Comparison of ENCODE assay signal across 8 mouse cellular contexts in the genomic region with DNA sequence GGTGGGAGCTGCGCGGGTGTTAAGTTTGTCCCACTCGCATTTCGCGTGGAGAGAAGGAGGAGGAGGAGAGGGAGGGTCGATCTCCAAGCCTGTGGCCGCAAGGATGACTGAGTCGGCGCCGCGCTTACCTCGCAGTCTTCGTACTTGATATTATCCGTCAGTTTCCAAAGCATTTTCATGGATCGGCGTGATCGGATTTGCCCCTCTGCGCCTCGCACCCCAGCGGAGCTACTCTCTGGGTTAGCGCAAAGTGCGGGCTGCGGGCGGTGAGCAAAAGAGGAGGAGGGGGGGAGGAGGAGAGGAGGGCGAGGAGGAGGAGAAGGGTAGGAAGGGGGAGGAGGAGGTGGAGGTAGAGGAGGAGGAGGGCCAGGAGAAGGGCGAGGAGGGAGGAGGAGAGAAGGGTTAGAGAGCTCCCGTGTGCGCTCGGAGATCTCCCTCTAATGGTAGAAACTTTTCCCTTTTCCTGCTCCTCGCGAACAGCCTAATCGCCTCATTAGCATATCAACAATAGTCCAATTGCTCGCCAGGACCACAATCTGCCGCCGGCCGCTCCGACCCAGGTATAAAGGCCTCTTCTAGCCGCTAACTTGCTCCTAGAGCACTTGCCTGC. TPM values are rescaled to one million over a fixed set of nuclear protein-coding genes. Genes with fewer than 3 reads are reported as not detected.
A peak's percentile ranks its signal among the peaks of the same experiment; 100 is the strongest.
DNase-seq lines count a peak whose midpoint lies in the region; ATAC-seq and TF ChIP-seq lines count a peak whose summit lies in the region.

No protein-coding gene starts in this region.

- intact Hi-C loops in gastrocnemius, postnatal 14 days (cut with DNase I; ENCODE audit: low total_unique reads) = no loop called here

- ATAC-seq in forebrain, embryonic 13.5 days = peak; percentile 50; the same call in 1 of the 2 replicates
- no peak for ATAC-seq in liver, embryonic 12.5 days
- no peak; the same call in 1 of the 2 replicates for ATAC-seq in stomach, postnatal 0 days (ENCODE audit: low FRiP score, low TSS enrichment)

- peaks cover 76% of the 10 kb centered on the region for H3K27me3 ChIP-seq in ES-Bruce4 (ENCODE audit: control insufficient read depth, insufficient read depth, low read length, poor library complexity, severe bottlenecking)
- peaks cover 97% of the 10 kb centered on the region for H3K27me3 ChIP-seq in forebrain, embryonic 13.5 days
- peaks cover 100% of the 10 kb centered on the region for H3K27me3 ChIP-seq in liver, embryonic 12.5 days (replicated peaks)
- H3K27me3 ChIP-seq in stomach, postnatal 0 days (ENCODE audit: control insufficient read depth, insufficient read depth, low read length) = peaks cover 25% of the 10 kb centered on the region; the same call in 1 of the 2 replicates

- no peak overlapping the region for H3K9ac ChIP-seq in ES-Bruce4 (ENCODE audit: low read depth, poor library complexity, severe bottlenecking)
- no peak overlapping the region for H3K9ac ChIP-seq in forebrain, embryonic 13.5 days
- H3K9ac ChIP-seq in liver, embryonic 12.5 days = no peak overlapping the region
- no peak overlapping the region; the same call in 1 of the 2 replicates for H3K9ac ChIP-seq in stomach, postnatal 0 days (ENCODE audit: low read length)

- peak overlapping the region; percentile 49 for H3K4me2 ChIP-seq in forebrain, embryonic 13.5 days
- H3K4me2 ChIP-seq in liver, embryonic 12.5 days = peak overlapping the region; percentile 40
- peak overlapping the region; percentile 70 for H3K4me2 ChIP-seq in stomach, postnatal 0 days (replicated peaks; ENCODE audit: low read depth)

- no peaks in the 10 kb centered on the region for H3K9me3 ChIP-seq in ES-Bruce4 (replicated peaks; ENCODE audit: control insufficient read depth, insufficient read depth, low read length, poor library complexity, severe bottlenecking)
- H3K9me3 ChIP-seq in forebrain, embryonic 13.5 days (replicated peaks) = no peaks in the 10 kb centered on the region
- H3K9me3 ChIP-seq in liver, embryonic 12.5 days (replicated peaks) = no peaks in the 10 kb centered on the region
- no peaks in the 10 kb centered on the region for H3K9me3 ChIP-seq in stomach, postnatal 0 days (ENCODE audit: control insufficient read depth, low read length)

- H3K27ac ChIP-seq in ES-Bruce4 (ENCODE audit: insufficient read depth, low read length) = no peak overlapping the region
- no peak overlapping the region for H3K27ac ChIP-seq in forebrain, embryonic 13.5 days
- H3K27ac ChIP-seq in liver, embryonic 12.5 days = no peak overlapping the region
- peak overlapping the region; percentile 81 for H3K27ac ChIP-seq in stomach, postnatal 0 days (replicated peaks)

- peak; percentile 22 to 31 for DNase-seq in cerebellum, adult 18-20 months
- DNase-seq in cerebellum, postnatal 4 days (ENCODE audit: low spot score in 2 of 2) = no peak
- no peak for DNase-seq in stomach, postnatal 0 days (ENCODE audit: low spot score)
- DNase-seq in right cerebral cortex, postnatal 4 days = no peak
- DNase-seq in gastrocnemius, postnatal 14 days = no peak

- TF ChIP-seq CTCF in ES-Bruce4 (IDR thresholded peaks at IDR 0.05; ENCODE audit: low read depth, low read length) = peak; percentile 62
- peak; percentile 69 for TF ChIP-seq CTCF in stomach, postnatal 0 days (IDR thresholded peaks at IDR 0.05; ENCODE audit: low read depth)

- H3K4me1 ChIP-seq in ES-Bruce4 (ENCODE audit: control insufficient read depth, insufficient read depth, low read length) = peaks cover 2% of the 10 kb centered on the region
- H3K4me1 ChIP-seq in forebrain, embryonic 13.5 days = peaks cover 30% of the 10 kb centered on the region
- peaks cover 14% of the 10 kb centered on the region for H3K4me1 ChIP-seq in liver, embryonic 12.5 days
- no peaks in the 10 kb centered on the region for H3K4me1 ChIP-seq in stomach, postnatal 0 days (replicated peaks; ENCODE audit: control insufficient read depth, insufficient read depth)

- H3K36me3 ChIP-seq in ES-Bruce4 (ENCODE audit: control insufficient read depth, insufficient read depth, low read length, poor library complexity, severe bottlenecking) = no peaks in the 10 kb centered on the region
- no peaks in the 10 kb centered on the region for H3K36me3 ChIP-seq in forebrain, embryonic 13.5 days (ENCODE audit: poor library complexity, severe bottlenecking)
- no peaks in the 10 kb centered on the region for H3K36me3 ChIP-seq in liver, embryonic 12.5 days
- H3K36me3 ChIP-seq in stomach, postnatal 0 days (ENCODE audit: control insufficient read depth, insufficient read depth, low read length) = no peaks in the 10 kb centered on the region

- TF ChIP-seq POLR2A in ES-Bruce4 (IDR thresholded peaks at IDR 0.05; ENCODE audit: insufficient read depth, low read length) = no peak

- peak overlapping the region; percentile 44 for H3K4me3 ChIP-seq in ES-Bruce4 (ENCODE audit: low read depth, low read length)
- H3K4me3 ChIP-seq in forebrain, embryonic 13.5 days = peak overlapping the region; percentile 24
- H3K4me3 ChIP-seq in liver, embryonic 12.5 days = peak overlapping the region; percentile 11
- H3K4me3 ChIP-seq in stomach, postnatal 0 days (ENCODE audit: low read depth, low read length) = peak overlapping the region; percentile 60

- WGBS in forebrain, embryonic 13.5 days = 0% methylated on average over 37 of the region's 38 CpGs
- WGBS in liver, embryonic 12.5 days (ENCODE audit: insufficient replicate concordance) = 1% methylated on average over 37 of the region's 38 CpGs
- 2% methylated on average over 37 of the region's 38 CpGs for WGBS in stomach, postnatal 0 days

- peak; percentile 72; the same call in 1 of the 2 replicates for TF ChIP-seq EP300 in ES-Bruce4 (IDR thresholded peaks at IDR 0.05; ENCODE audit: insufficient read depth, low read depth, low read length)
- TF ChIP-seq EP300 in stomach, postnatal 0 days (optimal IDR thresholded peaks at IDR 0.05) = no peak

RNA-seq across cellular contexts. Expression of gene Tfap2a, which starts 4.5 kb away (rescaled TPM):
- 1.5 and 1.9 TPM in 2 replicates for polyA plus RNA-seq in ES-Bruce4 (2011; ENCODE audit: insufficient read depth, insufficient read length, low read depth, missing spikeins)
- 0.46 and 0.73 TPM in 2 replicates for polyA plus RNA-seq in forebrain, embryonic 13.5 days (2015; fragmentation: Nextera tagmentation; extraction: Ambion mirVana)
- polyA plus RNA-seq in liver, embryonic 12.5 days (2016; fragmentation: Nextera tagmentation; extraction: Ambion mirVana) = 0.07 TPM in 2 replicates
- polyA plus RNA-seq in stomach, postnatal 0 days (2015; fragmentation: Nextera tagmentation; extraction: Ambion mirVana) = 3.4 and 3.7 TPM in 2 replicates
- total RNA-seq in gastrocnemius, postnatal 14 days (2021) = not detected

Comparison
In these comparisons a context has a peak if more than half of its experiments do, and no peak if none do; other contexts are left out.
1. DNase-seq: peak in cerebellum, adult 18-20 months (2 of 2); none in cerebellum, postnatal 4 days (0 of 2), stomach, postnatal 0 days (single experiment), right cerebral cortex, postnatal 4 days (single experiment) and gastrocnemius, postnatal 14 days (single experiment).
2. Peak in every context shown above with its lines, with median percentiles within 50 percentile points of each other: H3K4me3 ChIP-seq and H3K4me2 ChIP-seq.